In the genomic region with DNA sequence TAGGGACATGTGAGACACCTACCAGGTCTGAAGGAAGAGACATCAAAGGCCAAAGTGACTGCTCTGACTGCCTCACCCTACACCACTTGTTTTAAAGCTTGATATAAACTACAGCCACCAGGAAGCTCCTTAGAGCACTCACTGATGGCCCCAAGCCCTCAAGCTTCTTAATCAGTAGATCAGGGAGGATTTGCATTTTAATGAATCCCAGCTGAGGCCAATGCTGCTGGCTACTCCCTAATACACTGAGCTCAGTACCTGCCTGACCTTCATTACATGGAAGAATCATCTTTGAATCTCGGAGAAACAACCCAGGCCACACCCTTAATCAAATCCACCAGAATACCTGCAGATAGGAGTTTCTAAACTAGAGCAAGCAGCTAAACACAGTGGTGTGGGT, we compare ENCODE assay signal across 20 mouse cellular contexts.
"Had no signal": no experiment of that assay in that cellular context is flagged by ENCODE, and none has a peak within 500 bp of the region (broad histone marks: within the 10 kb centered on the region; RNA-seq: fewer than 3 reads in every experiment).

No protein-coding gene starts in this region.

- H3K27ac ChIP-seq: kidney, postnatal 0 days; layer of hippocampus, adult 2 months; left cerebral cortex, adult 2 months; limb, embryonic 12.5 days; limb, embryonic 15.5 days; liver, embryonic 14.5 days; macrophage; stomach, postnatal 0 days had no signal

- H3K9ac ChIP-seq: limb, embryonic 12.5 days; limb, embryonic 15.5 days; liver, embryonic 14.5 days; liver, postnatal 0 days; lung, embryonic 14.5 days had no signal

- H3K27me3 ChIP-seq: limb, embryonic 12.5 days; limb, embryonic 15.5 days had no signal

- H3K36me3 ChIP-seq: limb, embryonic 12.5 days; limb, embryonic 15.5 days had no signal

- H3K4me2 ChIP-seq: limb, embryonic 12.5 days; limb, embryonic 15.5 days; liver, embryonic 11.5 days; lung, embryonic 14.5 days had no signal

- DNase-seq: kidney, adult 2 months; kidney, postnatal 25 days; layer of hippocampus, adult 9-11 months; layer of hippocampus, postnatal 36 days; left cerebral cortex, postnatal 4 days; liver, postnatal 0 days; lung, embryonic 14.5 days; right cerebral cortex, postnatal 4 days; thymus, postnatal 25 days had no signal

- ATAC-seq: intestine, postnatal 0 days; liver, postnatal 0 days; lung, postnatal 0 days had no signal

- H3K4me1 ChIP-seq: limb, embryonic 12.5 days; limb, embryonic 15.5 days had no signal

- H3K4me3 ChIP-seq: layer of hippocampus, adult 2 months; left cerebral cortex, adult 2 months; limb, embryonic 12.5 days; limb, embryonic 15.5 days had no signal

- H3K9me3 ChIP-seq: limb, embryonic 12.5 days; limb, embryonic 15.5 days had no signal
